Mouse (Mus musculus) MEL (cell line): ENCODE results near the gene Efcc1.

ENCODE experiments used
- BHLHE40 ChIP-seq: IDR thresholded peaks from 2 replicates; pipeline ENCODE4 v1.6.1; 2012; ENCODE audit warnings: low read depth, mild to moderate bottlenecking, inconsistent platforms, low read length, improper control_type of control experiment, borderline replicate concordance
- CTCF ChIP-seq, 3 experiments: IDR thresholded peaks in 2 of 3; conservative IDR thresholded peaks in 1 of 3; 2 replicates each; pipeline ENCODE4 v1.5.1; 2011 to 2012; ENCODE audit warnings: low read length in 3 of 3, low read depth in 2 of 3, mild to moderate bottlenecking in 2 of 3, improper control_type of control experiment in 1 of 3, inconsistent platforms in 1 of 3, mixed read lengths in 1 of 3, moderate library complexity in 1 of 3; ENCODE audit not compliant: control insufficient read depth in 1 of 3, insufficient read depth in 1 of 3, poor library complexity in 1 of 3, severe bottlenecking in 1 of 3
- ELF1 ChIP-seq: IDR thresholded peaks from 2 replicates; pipeline ENCODE4 v1.6.1; 2014; ENCODE audit warnings: low read depth, mild to moderate bottlenecking, inconsistent platforms, low read length, improper control_type of control experiment, moderate library complexity
- EP300 ChIP-seq, 2 experiments: IDR thresholded peaks; 2 replicates each; pipeline ENCODE4 v1.6.1; 2011; ENCODE audit warnings: improper control_type of control experiment in 2 of 2, low read length in 2 of 2, low read depth in 1 of 2, mild to moderate bottlenecking in 1 of 2
- HCFC1 ChIP-seq: IDR thresholded peaks from 2 replicates; pipeline ENCODE4 v1.6.1; 2012; ENCODE audit warnings: low read depth, mild to moderate bottlenecking, inconsistent platforms, low read length, improper control_type of control experiment, moderate library complexity
- POLR2A ChIP-seq, 2 experiments: IDR thresholded peaks; 2 replicates each; pipeline ENCODE4 v1.6.1; 2011 to 2012; ENCODE audit warnings: low read length in 2 of 2, mild to moderate bottlenecking in 2 of 2, control low read depth in 1 of 2, improper control_type of control experiment in 1 of 2, low read depth in 1 of 2, moderate library complexity in 1 of 2; ENCODE audit not compliant: control insufficient read depth in 1 of 2, insufficient read depth in 1 of 2, poor library complexity in 1 of 2
- SIN3A ChIP-seq: IDR thresholded peaks from 2 replicates; pipeline ENCODE4 v1.6.1; 2012; ENCODE audit warnings: low read length, improper control_type of control experiment, inconsistent platforms
- SMC3 ChIP-seq: IDR thresholded peaks from 2 replicates; pipeline ENCODE4 v1.6.1; 2011; ENCODE audit warnings: low read depth, low read length, improper control_type of control experiment
- UBTF ChIP-seq: IDR thresholded peaks from 2 replicates; pipeline ENCODE4 v1.6.1; 2012; ENCODE audit warnings: low read depth, mild to moderate bottlenecking, inconsistent platforms, low read length, improper control_type of control experiment, moderate library complexity, borderline replicate concordance; ENCODE audit not compliant: insufficient read depth
- ZC3H11A ChIP-seq: IDR thresholded peaks from 2 replicates; pipeline ENCODE4 v1.6.1; 2012; ENCODE audit warnings: low read depth, mild to moderate bottlenecking, inconsistent platforms, low read length, improper control_type of control experiment

DNA sequence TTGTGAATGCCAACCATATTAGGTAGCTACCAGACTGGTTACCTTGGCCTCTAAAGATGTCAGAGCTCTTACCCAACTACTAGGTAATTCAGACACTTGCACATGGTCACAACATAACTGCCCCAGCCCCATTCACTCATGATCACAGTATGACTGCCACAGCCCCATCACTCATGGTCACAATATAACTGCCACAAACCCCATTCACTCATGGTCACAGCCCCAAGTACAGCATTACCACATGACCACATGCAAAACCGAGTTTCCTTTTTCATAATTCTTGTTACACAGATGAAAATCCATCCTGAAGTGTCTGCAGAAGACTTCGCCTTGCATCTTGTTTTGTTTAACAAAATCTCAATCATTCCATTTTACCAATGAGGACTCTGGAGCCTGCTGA lies 17.4 kb downstream of the Efcc1 start:
- TF ChIP-seq EP300 (IDR thresholded peaks at IDR 0.05; ENCODE audit: low read depth in 1 of 2, low read length in 2 of 2) (no peak), CTCF (IDR thresholded peaks at IDR 0.05 in 2 of 3, conservative IDR thresholded peaks at IDR 0.05 in 1 of 3; ENCODE audit: control insufficient read depth in 1 of 3, insufficient read depth in 1 of 3, low read depth in 2 of 3, low read length in 3 of 3, poor library complexity in 1 of 3, severe bottlenecking in 1 of 3) (no peak), POLR2A (IDR thresholded peaks at IDR 0.05; ENCODE audit: control insufficient read depth in 1 of 2, insufficient read depth in 1 of 2, low read depth in 1 of 2, low read length in 2 of 2, poor library complexity in 1 of 2) (no peak), SMC3 (no peak), ZC3H11A (no peak), ELF1 (no peak), BHLHE40 (no peak), HCFC1 (no peak), UBTF (no peak), SIN3A (no peak)
